Mouse (Mus musculus) adrenal gland, postnatal 36 days (tissue): ENCODE data around the gene Nr2e1. TPM values are rescaled to one million over a fixed set of nuclear protein-coding genes. Genes with fewer than 3 reads are reported as not detected.

Source experiments
- DNase-seq, 2 experiments: peaks; one replicate each; pipeline ENCODE4 v3.0.0; 2021; ENCODE audit warnings: mixed read lengths in 1 of 2
- total RNA-seq, 2 experiments: library from RNA; stranded (reverse); gene quantifications; 2 replicates each; pipeline ENCODE4 v1.2.3; 2021

The Nr2e1 gene
- total RNA-seq, 2 experiments from 2014 or later, result not detected

DNA sequence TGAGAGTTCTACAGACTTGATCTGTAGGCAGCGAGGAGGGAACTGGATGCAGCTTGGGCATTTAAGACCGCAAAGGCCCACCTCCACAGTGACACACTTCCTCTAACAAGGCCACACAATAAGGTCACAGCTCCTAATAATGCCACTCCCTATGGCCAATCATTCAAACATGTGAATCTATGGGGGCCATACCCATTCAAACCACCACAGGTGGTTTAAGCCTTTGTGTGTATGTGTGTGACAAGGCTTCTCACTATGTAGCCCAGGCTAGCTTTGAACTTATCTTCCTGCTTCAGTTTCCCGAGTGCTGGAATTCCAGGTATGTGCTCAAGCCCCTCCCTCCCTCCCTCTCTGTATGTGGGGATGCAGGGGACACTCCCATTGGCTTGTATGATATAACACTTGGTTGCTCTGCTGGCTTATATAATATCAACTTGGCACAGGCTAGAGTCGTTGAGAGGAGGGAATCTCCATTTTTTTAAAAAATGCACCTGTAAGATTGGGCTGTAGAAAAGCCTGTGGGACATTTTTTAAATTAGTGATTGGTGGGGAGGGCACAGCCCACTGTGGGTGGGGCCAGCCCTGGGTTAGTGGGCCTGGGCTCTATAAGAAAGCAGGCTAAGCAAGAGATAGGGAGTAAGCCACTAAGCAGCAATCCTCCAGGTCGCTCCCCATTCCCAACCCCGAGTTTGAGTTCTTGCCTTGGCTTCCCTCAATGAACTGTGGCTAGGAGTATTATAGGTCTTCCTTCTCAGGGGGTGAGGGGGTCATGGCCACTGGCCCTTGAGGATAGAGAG is 37.5 kb downstream of the Nr2e1 start:
- DNase-seq, result no peak

DNA sequence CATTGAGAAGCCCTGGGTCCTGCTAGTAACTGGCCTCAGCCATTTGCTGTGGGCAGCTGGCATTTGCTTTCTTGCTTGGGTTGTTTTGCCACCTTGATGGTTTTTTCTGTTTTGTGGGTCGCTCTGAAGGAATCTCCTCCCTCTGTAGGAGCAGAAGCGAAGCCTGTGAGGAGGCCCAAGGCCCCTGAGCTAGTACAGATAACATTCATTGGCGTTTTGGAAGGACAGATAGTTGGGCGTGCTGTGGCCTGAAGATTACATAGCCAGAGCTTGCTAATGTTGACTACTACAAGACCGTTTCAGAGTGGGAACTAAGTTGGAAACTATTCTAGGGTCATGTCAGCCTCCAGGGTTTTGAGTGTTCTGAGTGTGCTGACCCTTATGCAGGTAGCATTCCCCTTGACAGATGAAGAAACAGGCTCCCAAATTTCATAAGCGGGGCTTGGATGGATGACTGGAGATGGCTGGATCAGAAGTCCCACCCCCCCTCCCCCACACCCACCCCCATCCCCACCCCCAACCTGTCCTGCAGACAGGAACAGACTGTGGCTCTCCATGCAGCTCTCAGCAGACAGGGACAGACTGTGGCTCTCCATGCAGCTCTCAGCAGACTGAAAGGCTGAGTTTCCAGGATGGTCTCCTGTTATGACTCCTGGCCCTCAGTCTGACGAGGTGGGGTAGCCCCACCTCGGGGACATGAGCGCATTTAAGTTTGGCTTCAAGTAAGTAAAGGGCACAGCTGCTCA is 45.7 kb downstream of the Nr2e1 start:
- DNase-seq, result no peak

DNA sequence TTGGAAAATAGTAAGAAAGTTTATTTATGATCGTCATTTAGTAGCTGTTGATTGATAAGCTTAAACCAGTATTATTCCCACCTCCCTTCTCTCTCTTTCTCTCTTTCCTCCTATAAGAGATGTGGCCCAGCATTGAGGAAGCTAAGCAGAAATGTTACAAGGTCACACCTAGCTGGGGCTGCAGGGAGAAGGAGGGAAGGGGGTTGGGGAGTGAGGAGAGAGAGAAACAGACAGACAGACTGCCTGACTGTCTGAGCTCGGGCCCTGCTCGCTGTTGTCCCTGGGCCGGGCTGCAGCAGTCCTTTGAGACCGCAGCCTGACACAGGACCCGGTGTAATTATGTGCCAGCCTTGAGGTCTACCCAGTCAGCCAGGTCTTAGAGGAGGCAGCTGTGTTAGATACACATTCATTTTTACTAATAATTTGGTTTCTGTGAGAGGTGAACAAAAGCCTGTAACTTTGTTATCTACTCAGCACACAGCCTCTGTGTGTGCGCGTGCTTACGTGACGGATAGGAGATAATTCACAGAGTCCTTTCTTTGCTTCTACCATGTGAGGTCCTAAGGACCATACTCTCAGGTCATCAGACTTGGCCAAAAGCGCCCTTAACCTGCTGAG is 49.5 kb downstream of the Nr2e1 start:
- DNase-seq, result no peak

DNA sequence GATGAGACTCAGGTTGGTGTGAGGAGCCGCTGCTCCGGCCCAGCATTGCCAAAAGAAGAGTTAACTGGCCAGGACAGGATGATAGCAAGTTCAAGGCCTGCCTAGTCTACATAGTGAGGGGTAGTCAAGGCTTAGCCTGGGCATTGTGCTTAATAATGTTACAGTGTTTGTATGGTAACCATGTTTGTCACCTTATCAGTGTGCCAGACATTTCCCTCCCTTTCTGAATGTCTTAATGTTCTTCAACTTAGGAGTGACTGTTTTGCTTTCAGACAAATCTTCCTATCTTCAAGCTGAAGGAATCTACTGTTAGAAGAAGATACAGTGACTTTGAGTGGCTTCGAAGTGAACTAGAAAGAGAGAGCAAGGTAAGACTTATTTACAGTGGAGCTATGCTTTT is 57.8 kb downstream of the Nr2e1 start:
- DNase-seq, result no peak

DNA sequence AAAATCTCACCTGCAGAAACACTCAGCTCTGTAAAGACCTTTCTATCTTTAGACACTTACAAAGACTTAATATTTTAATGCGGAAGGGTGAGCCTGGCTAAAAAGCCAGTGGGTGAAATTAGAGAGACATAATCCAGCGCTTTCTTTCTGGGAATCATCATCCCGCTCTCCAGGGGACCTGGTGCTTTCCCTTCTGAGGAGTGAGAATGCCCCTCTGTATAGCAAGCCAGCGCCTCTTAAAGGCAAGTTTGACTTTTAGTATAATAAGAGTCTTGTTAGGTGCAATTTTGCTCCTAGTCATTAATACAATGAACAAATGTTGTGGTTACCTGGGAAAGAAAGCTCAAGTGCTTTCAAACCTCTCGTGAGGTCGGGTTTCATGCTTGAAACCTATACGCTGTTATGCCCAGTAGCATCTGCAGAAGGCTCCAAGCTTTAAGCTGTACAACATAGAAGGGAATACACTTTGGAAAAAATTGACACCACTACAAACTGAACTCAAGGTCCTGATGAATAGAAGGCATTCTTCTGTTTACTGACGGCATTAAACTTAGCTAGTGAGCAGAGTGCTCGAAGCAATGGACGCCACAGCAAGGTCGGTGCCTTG is 59.8 kb downstream of the Nr2e1 start:
- DNase-seq, result no peak

DNA sequence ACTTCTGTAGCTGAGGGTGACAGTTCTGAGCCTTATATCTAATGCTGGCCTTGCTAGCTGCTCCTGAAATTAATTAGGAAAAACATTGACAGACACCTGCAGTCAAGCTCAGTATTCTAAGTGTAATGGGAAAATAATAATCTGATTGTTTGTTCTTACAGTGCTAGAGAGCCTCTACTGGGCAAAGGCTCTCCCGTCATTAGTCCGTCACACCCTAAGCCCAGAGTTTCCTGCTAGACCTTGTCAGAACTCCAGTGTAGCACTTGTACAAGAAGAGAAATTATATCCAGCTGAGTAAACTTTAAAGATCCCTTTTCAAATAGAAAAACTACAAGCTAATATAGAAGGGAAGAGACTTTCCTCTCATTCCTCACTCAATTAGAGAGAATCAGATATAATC is 60.5 kb downstream of the Nr2e1 start:
- no peak for DNase-seq

DNA sequence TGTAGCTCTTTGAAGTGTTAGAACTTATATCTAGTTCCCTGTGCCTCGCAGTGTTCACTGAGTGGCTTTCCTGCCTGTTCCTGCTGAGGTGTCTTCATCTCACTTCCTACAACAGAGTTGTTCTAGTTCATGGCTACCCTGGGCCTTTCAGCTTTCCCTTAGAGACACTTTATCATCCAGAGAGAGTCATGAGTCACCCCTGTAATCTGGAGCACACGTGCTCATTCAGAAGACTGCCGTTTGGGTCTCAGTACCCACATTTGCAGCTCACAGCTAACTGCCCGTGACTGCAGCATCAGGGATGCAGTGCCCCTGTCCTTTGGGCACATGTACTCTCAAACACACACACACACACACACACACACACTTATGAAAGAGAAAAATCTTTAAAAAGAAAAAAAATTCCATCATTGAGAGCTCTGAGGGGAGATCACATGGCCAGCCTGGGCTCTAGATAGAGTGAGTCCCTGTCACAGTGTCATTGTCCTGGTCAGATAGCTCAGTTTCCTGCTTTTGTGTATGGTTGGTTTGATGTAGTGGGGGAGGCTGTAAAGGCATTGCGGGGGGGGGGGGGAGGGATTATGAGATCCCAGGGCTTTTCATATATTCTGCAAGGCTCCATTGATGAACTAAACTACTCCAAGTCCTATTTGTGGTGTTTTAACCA is 62.0 kb downstream of the Nr2e1 start:
- DNase-seq, result no peak

DNA sequence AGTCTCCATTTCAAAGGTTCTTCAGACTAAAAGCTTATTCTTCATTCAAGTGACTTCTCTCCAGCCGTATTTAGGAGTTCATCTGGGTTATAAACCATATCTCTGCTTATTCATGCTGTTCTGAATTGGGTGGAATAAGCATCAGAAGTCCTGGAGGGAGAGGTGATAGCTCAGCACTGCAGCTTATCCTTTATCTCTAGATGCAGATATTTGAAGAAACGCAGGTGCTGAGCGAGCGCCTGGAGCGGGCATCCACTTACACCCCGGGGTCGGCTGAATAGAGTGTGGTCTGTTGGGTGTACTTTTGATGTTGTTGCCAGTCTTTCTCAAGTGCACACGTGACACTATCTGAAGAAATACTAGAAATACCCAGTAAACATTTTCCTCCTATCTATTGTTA is 65.1 kb downstream of the Nr2e1 start:
- DNase-seq, result no peak

DNA sequence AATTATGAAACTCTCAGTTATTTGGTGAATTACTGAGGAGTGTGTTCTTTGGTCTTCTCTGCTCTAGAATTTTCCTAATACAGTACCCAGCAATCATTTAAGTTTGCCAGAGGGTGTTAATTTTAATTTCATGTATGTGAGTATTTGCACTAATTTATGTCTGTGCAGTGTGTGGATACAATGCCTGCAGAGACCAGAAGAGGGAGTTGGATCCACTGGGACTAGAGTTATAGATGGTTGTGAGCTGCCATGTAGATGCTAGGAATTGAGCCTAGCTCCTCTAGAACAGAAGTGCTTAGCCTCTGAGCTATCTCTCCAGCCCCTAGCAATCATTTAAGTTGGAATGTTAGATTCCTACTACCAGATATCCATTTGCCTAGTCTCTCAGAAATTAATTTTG is 69.3 kb downstream of the Nr2e1 start:
- DNase-seq, result no peak

Other genes starting within 250 kb of the Nr2e1 start
- 10 to 100 TPM; 21.1 to 21.6 TPM for gene Afg1l, start 105.1 kb downstream of the Nr2e1 start, total RNA-seq
- 100 to 1,000 TPM; 213 to 260 TPM for gene Snx3, start 81.6 kb downstream of the Nr2e1 start, total RNA-seq
- gene Ostm1, start 190 bp upstream of the Nr2e1 start, total RNA-seq, result 10 to 100 TPM; 25.6 to 29.3 TPM
- gene Sec63, start 177.9 kb upstream of the Nr2e1 start, total RNA-seq, result 10 to 100 TPM; 67.3 to 74.6 TPM